Mouse (Mus musculus) forebrain, embryonic 13.5 days (tissue): ENCODE data around the gene Bmp2k. TPM values are rescaled to one million over a fixed set of nuclear protein-coding genes. Genes with fewer than 3 reads are reported as not detected.
A peak's percentile ranks its signal among the peaks of the same experiment; 100 is the strongest.

Experiments used
- ATAC-seq: fragments of 200-750 bp; cut with Nextera tagmentation; 2 replicates; pipeline ENCODE4 v1.8.0; 2017
- H3K27ac ChIP-seq: fragments of 300-500 bp; sonication (generic); 2 replicates; pipeline ENCODE4 v1.5.1; 2015; ENCODE audit warnings: inconsistent platforms, mild to moderate bottlenecking, moderate library complexity
- H3K27me3 ChIP-seq: fragments of 300-500 bp; sonication (generic); 2 replicates; pipeline ENCODE4 v1.6.1; 2015; ENCODE audit warnings: mild to moderate bottlenecking, inconsistent platforms
- H3K36me3 ChIP-seq: fragments of 300-500 bp; sonication (generic); 2 replicates; pipeline ENCODE4 v1.6.1; 2015; ENCODE audit warnings: mild to moderate bottlenecking, inconsistent platforms; ENCODE audit not compliant: poor library complexity, severe bottlenecking
- H3K4me1 ChIP-seq: fragments of 300-500 bp; sonication (generic); 2 replicates; pipeline ENCODE4 v1.6.1; 2015; ENCODE audit warnings: inconsistent platforms
- H3K4me2 ChIP-seq: fragments of 300-500 bp; sonication (generic); 2 replicates; pipeline ENCODE4 v1.6.1; 2015; ENCODE audit warnings: inconsistent platforms, mild to moderate bottlenecking, moderate library complexity
- H3K4me3 ChIP-seq: fragments of 300-500 bp; sonication (generic); 2 replicates; pipeline ENCODE4 v1.5.1; 2015; ENCODE audit warnings: mild to moderate bottlenecking, inconsistent platforms
- H3K9ac ChIP-seq: fragments of 300-500 bp; sonication (generic); 2 replicates; pipeline ENCODE4 v1.6.1; 2015; ENCODE audit warnings: mild to moderate bottlenecking, inconsistent platforms
- H3K9me3 ChIP-seq: fragments of 300-500 bp; sonication (generic); replicated peaks from 2 replicates; pipeline ENCODE4 v1.6.1; 2016; ENCODE audit warnings: inconsistent platforms
- WGBS: fragments of 180-500 bp; shearing (Covaris S2); methylation state at CpG from one replicate; pipeline ENCODE4 v1.1.7; 2015; 5-methylcytosine and 5-hydroxymethylcytosine counted together
- polyA plus RNA-seq: library from polyadenylated mRNA; unstranded; fragments of >200 nt; fragmentation: Nextera tagmentation; extraction: Ambion mirVana; gene quantifications from 2 replicates; pipeline ENCODE4 v1.2.1, GENCODE M21; 2015

The Bmp2k gene
- polyA plus RNA-seq, 1 experiment from 2014 or later = 9.3 TPM

- WGBS = 80% methylated on average over 12 of the region's 13 CpGs
Observed at GRCm38 (mm10) chr5:97095335-97095734, 97.8 kb downstream of the Bmp2k start.

GRCm38 (mm10) chr5:97097631-97098041, 100.1 kb downstream of the Bmp2k start:
- Histone ChIP-seq H3K36me3 (peaks cover 73% of the 10 kb centered on the region), H3K9ac (no peak overlapping the region), H3K4me2 (no peak overlapping the region), H3K27me3 (no peaks in the 10 kb centered on the region), H3K4me3 (no peak overlapping the region), H3K27ac (no peak overlapping the region), H3K9me3 (no peaks in the 10 kb centered on the region), H3K4me1 (no peaks in the 10 kb centered on the region)
- WGBS = 77% methylated on average over 9 of the region's 9 CpGs
- peak; percentile 30; the same call in 1 of the 2 replicates for ATAC-seq

More at GRCm38 (mm10) chr5:97095335-97095734, 97.8 kb downstream of the Bmp2k start:
- Histone ChIP-seq H3K4me3 (no peak overlapping the region), H3K27ac (no peak overlapping the region), H3K4me1 (no peaks in the 10 kb centered on the region), H3K9ac (no peak overlapping the region), H3K4me2 (no peak overlapping the region), H3K36me3 (peaks cover 54% of the 10 kb centered on the region), H3K9me3 (no peaks in the 10 kb centered on the region), H3K27me3 (no peaks in the 10 kb centered on the region)
- no peak for ATAC-seq

- no peaks in the 10 kb centered on the region for H3K27me3 ChIP-seq
- H3K4me1 ChIP-seq = no peaks in the 10 kb centered on the region
- no peaks in the 10 kb centered on the region for H3K9me3 ChIP-seq
- H3K4me3 ChIP-seq = no peak overlapping the region
- H3K36me3 ChIP-seq = peaks cover 70% of the 10 kb centered on the region
- no peak overlapping the region for H3K9ac ChIP-seq
- 95% methylated on average over 8 of the region's 8 CpGs for WGBS
- no peak overlapping the region for H3K4me2 ChIP-seq
- no peak for ATAC-seq
- H3K27ac ChIP-seq = no peak overlapping the region
Observed at GRCm38 (mm10) chr5:97099954-97100353, 102.5 kb downstream of the Bmp2k start.

GRCm38 (mm10) chr5:97108333-97108732, 110.8 kb downstream of the Bmp2k start:
- Histone ChIP-seq H3K4me1 (peaks cover 26% of the 10 kb centered on the region), H3K9me3 (no peaks in the 10 kb centered on the region), H3K4me2 (no peak overlapping the region), H3K36me3 (peaks cover 26% of the 10 kb centered on the region), H3K9ac (no peak overlapping the region), H3K27me3 (no peaks in the 10 kb centered on the region), H3K4me3 (no peak overlapping the region), H3K27ac (no peak overlapping the region)
- ATAC-seq = no peak
- WGBS = 89% methylated on average over 5 of the region's 5 CpGs

- 23% methylated on average over 2 of the region's 2 CpGs for WGBS
- Histone ChIP-seq H3K9me3 (no peaks in the 10 kb centered on the region), H3K4me3 (peak overlapping the region; percentile 75), H3K4me2 (peak overlapping the region; percentile 71), H3K9ac (peak overlapping the region; percentile 83; the same call in 1 of the 2 replicates), H3K27ac (no peak overlapping the region), H3K27me3 (no peaks in the 10 kb centered on the region), H3K4me1 (peaks cover 26% of the 10 kb centered on the region), H3K36me3 (peaks cover 23% of the 10 kb centered on the region)
- ATAC-seq = no peak
Observed at GRCm38 (mm10) chr5:97110133-97110532, 112.6 kb downstream of the Bmp2k start.

GRCm38 (mm10) chr5:97110697-97111096, 113.2 kb downstream of the Bmp2k start:
- ATAC-seq = no peak
- Histone ChIP-seq H3K27me3 (no peaks in the 10 kb centered on the region), H3K27ac (peak overlapping the region; percentile 57; the same call in 1 of the 2 replicates), H3K4me3 (peak overlapping the region; percentile 75), H3K4me1 (peaks cover 26% of the 10 kb centered on the region), H3K9me3 (no peaks in the 10 kb centered on the region), H3K4me2 (peak overlapping the region; percentile 71), H3K9ac (peak overlapping the region; percentile 83), H3K36me3 (peaks cover 19% of the 10 kb centered on the region)
- WGBS = 7% methylated on average over 5 of the region's 5 CpGs

- Histone ChIP-seq H3K4me1 (peaks cover 26% of the 10 kb centered on the region), H3K27ac (peak within 1 kb of the TSS; percentile 57), H3K36me3 (peaks cover 13% of the 10 kb centered on the region), H3K4me3 (peak within 1 kb of the TSS; percentile 75), H3K9me3 (no peaks in the 10 kb centered on the region), H3K9ac (peak within 1 kb of the TSS; percentile 83), H3K27me3 (no peaks in the 10 kb centered on the region), H3K4me2 (peak within 1 kb of the TSS; percentile 71)
- WGBS = under 1% methylated on average over 60 of the region's 62 CpGs
- ATAC-seq = peak; percentile 98
Observed at GRCm38 (mm10) chr5:97111207-97111910, 113.9 kb downstream of the Bmp2k start, which contains the start of gene Paqr3. TSS of gene Paqr3 (minus strand) at chr5:97111596.

GRCm38 (mm10) chr5:97124977-97125376, 127.5 kb downstream of the Bmp2k start:
- ATAC-seq = no peak
- WGBS = 90% methylated on average over 12 of the region's 12 CpGs
- Histone ChIP-seq H3K4me1 (no peaks in the 10 kb centered on the region), H3K36me3 (no peaks in the 10 kb centered on the region), H3K9ac (no peak overlapping the region), H3K27ac (no peak overlapping the region), H3K4me3 (no peak overlapping the region), H3K9me3 (no peaks in the 10 kb centered on the region), H3K4me2 (no peak overlapping the region), H3K27me3 (0 out of 2 replicates have a peak, but pooled peaks cover 3% of the 10 kb centered on the region)

- Histone ChIP-seq H3K4me2 (no peak overlapping the region), H3K27ac (no peak overlapping the region), H3K4me3 (no peak overlapping the region), H3K36me3 (no peaks in the 10 kb centered on the region), H3K9me3 (no peaks in the 10 kb centered on the region), H3K9ac (no peak overlapping the region), H3K27me3 (0 out of 2 replicates have a peak, but pooled peaks cover 3% of the 10 kb centered on the region), H3K4me1 (no peaks in the 10 kb centered on the region)
- 0 out of 2 replicates have a peak, but pooled peaks have one; percentile 8 for ATAC-seq
- 77% methylated on average over 10 of the region's 10 CpGs for WGBS
Observed at GRCm38 (mm10) chr5:97125459-97125970, 128.0 kb downstream of the Bmp2k start.

- 0 out of 2 replicates have a peak, but pooled peaks cover 3% of the 10 kb centered on the region for H3K27me3 ChIP-seq
- no peak overlapping the region for H3K27ac ChIP-seq
- WGBS = 22% methylated on average over 4 of the region's 4 CpGs
- H3K9ac ChIP-seq = no peak overlapping the region
- H3K4me2 ChIP-seq = no peak overlapping the region
- no peaks in the 10 kb centered on the region for H3K4me1 ChIP-seq
- peak; percentile 84 for ATAC-seq
- no peak overlapping the region for H3K4me3 ChIP-seq
- no peaks in the 10 kb centered on the region for H3K9me3 ChIP-seq
- no peaks in the 10 kb centered on the region for H3K36me3 ChIP-seq
Observed at GRCm38 (mm10) chr5:97126005-97126404, 128.5 kb downstream of the Bmp2k start.

- Histone ChIP-seq H3K27me3 (0 out of 2 replicates have a peak, but pooled peaks cover 3% of the 10 kb centered on the region), H3K4me2 (no peak overlapping the region), H3K36me3 (no peaks in the 10 kb centered on the region), H3K27ac (no peak overlapping the region), H3K4me1 (no peaks in the 10 kb centered on the region), H3K9me3 (no peaks in the 10 kb centered on the region), H3K4me3 (no peak overlapping the region), H3K9ac (no peak overlapping the region)
- WGBS = 84% methylated on average over 6 of the region's 6 CpGs
- no peak for ATAC-seq
Observed at GRCm38 (mm10) chr5:97127284-97127683, 129.8 kb downstream of the Bmp2k start.
